Comparison of ENCODE assay signal across 22 mouse cellular contexts in genomic region chr13:45294691-45295090, GRCm38 (mm10).
DNase-seq lines count a peak whose midpoint lies in the region; TF ChIP-seq lines count a peak whose summit lies in the region.
"Had no signal": no experiment of that assay in that cellular context is flagged by ENCODE, and none has a peak within 500 bp of the region (broad histone marks: within the 10 kb centered on the region; RNA-seq: fewer than 3 reads in every experiment).

No protein-coding gene starts in this region.

- no peak for DNase-seq in CH12.LX (ENCODE audit: extremely low read depth)
- DNase-seq in ES-CJ7 (ENCODE audit: low read depth, low spot score) = peak; percentile 15
- DNase-seq in ZHBTc4 (ENCODE audit: low read depth, low spot score) = peak; percentile 56
- no peak for DNase-seq in adrenal gland, postnatal 25 days
- no peak for DNase-seq in c-Kit-positive CD71-positive TER-119-positive erythroid progenitor cells, embryonic 14.5 days (ENCODE audit: low spot score)
- DNase-seq: adrenal gland, adult 2 months; adrenal gland, postnatal 10 days; adrenal gland, postnatal 36 days; cerebellum, adult 11 months; cerebellum, adult 18-20 months; cerebellum, adult 8-10 months; cerebellum, adult 9-11 months; cerebellum, postnatal 14 days; cerebellum, postnatal 36 days; embryo, embryonic 11 days; forebrain, postnatal 0 days had no signal

- TF ChIP-seq POLR2A in CH12.LX (IDR thresholded peaks at IDR 0.05; ENCODE audit: low read depth, low read length) = no peak

- no peak overlapping the region for H3K9ac ChIP-seq in CH12.LX (ENCODE audit: insufficient read depth, low read depth)
- H3K9ac ChIP-seq: embryonic facial prominence, embryonic 13.5 days; embryonic facial prominence, embryonic 15.5 days; forebrain, embryonic 12.5 days; forebrain, embryonic 15.5 days; forebrain, postnatal 0 days had no signal

- dilution Hi-C loops in CH12.LX (cut with MboI; ENCODE audit: extremely low pct_ligation_motif_present, extremely low pct_unique_long_range_greater_than_20kb, low sequenced_read_pairs) = no loop called here

- H3K27ac ChIP-seq in CH12.LX (ENCODE audit: insufficient read depth, low read depth) = no peak overlapping the region
- H3K27ac ChIP-seq: embryonic facial prominence, embryonic 13.5 days; embryonic facial prominence, embryonic 15.5 days; forebrain, embryonic 10.5 days; forebrain, embryonic 12.5 days; forebrain, embryonic 15.5 days had no signal

- H3K36me3 ChIP-seq in CH12.LX (replicated peaks in 1 of 2; ENCODE audit: control insufficient read depth in 1 of 2, insufficient read depth in 1 of 2, low read length in 1 of 2) = no peaks in the 10 kb centered on the region
- H3K36me3 ChIP-seq: embryonic facial prominence, embryonic 13.5 days; embryonic facial prominence, embryonic 15.5 days; forebrain, embryonic 10.5 days; forebrain, embryonic 12.5 days; forebrain, embryonic 15.5 days had no signal

- H3K79me2 ChIP-seq in CH12.LX (replicated peaks; ENCODE audit: control insufficient read depth, extremely low read depth, insufficient read depth, poor library complexity, severe bottlenecking) = no peaks in the 10 kb centered on the region

- no peaks in the 10 kb centered on the region for H3K9me3 ChIP-seq in CH12.LX (replicated peaks; ENCODE audit: low read length)
- H3K9me3 ChIP-seq: embryonic facial prominence, embryonic 13.5 days; embryonic facial prominence, embryonic 15.5 days; forebrain, embryonic 10.5 days; forebrain, embryonic 12.5 days; forebrain, embryonic 15.5 days had no signal

- H3K4me3 ChIP-seq in CH12.LX (replicated peaks in 1 of 3; ENCODE audit: low read depth in 2 of 3, low read length in 2 of 3, poor library complexity in 1 of 3) = no peak overlapping the region
- H3K4me3 ChIP-seq: embryonic facial prominence, embryonic 13.5 days; embryonic facial prominence, embryonic 15.5 days; erythroblast, embryonic 14.5 days; forebrain, embryonic 10.5 days; forebrain, embryonic 12.5 days; forebrain, embryonic 15.5 days had no signal

- H3K4me2 ChIP-seq in CH12.LX (ENCODE audit: insufficient read depth, low read depth, poor library complexity, severe bottlenecking) = peak overlapping the region; percentile 24; the same call in 1 of the 2 replicates
- H3K4me2 ChIP-seq: embryonic facial prominence, embryonic 13.5 days; embryonic facial prominence, embryonic 15.5 days; forebrain, embryonic 12.5 days; forebrain, embryonic 15.5 days had no signal

- TF ChIP-seq EP300 in CH12.LX (IDR thresholded peaks at IDR 0.05; ENCODE audit: low read length) = no peak

- TF ChIP-seq RAD21 in CH12.LX (IDR thresholded peaks at IDR 0.05; ENCODE audit: low read depth, low read length) = no peak

- TF ChIP-seq CTCF in CH12.LX (conservative IDR thresholded peaks at IDR 0.05 in 1 of 2, IDR thresholded peaks at IDR 0.05 in 1 of 2; ENCODE audit: low read depth in 2 of 2, low read length in 2 of 2) = no peak

- H3K27me3 ChIP-seq in CH12.LX (replicated peaks) = no peaks in the 10 kb centered on the region
- H3K27me3 ChIP-seq: embryonic facial prominence, embryonic 13.5 days; embryonic facial prominence, embryonic 15.5 days; forebrain, embryonic 12.5 days; forebrain, embryonic 15.5 days had no signal

- 0 out of 4 replicates have a peak, but pooled peaks cover 3 to 5% of the 10 kb centered on the region in 2 experiments for H3K4me1 ChIP-seq in CH12.LX (ENCODE audit: control insufficient read depth in 1 of 2, insufficient read depth in 2 of 2)
- H3K4me1 ChIP-seq: embryonic facial prominence, embryonic 13.5 days; embryonic facial prominence, embryonic 15.5 days; forebrain, embryonic 10.5 days; forebrain, embryonic 12.5 days; forebrain, embryonic 15.5 days had no signal

- in situ Hi-C loops in CH12.LX (cut with MboI; ENCODE audit: low pct_ligation_motif_present, low pct_unique_long_range_greater_than_20kb, low sequenced_read_pairs) = no loop called here

TF ChIP-seq in CH12.LX, 34 proteins besides CTCF, POLR2A, EP300 and RAD21:
- TF ChIP-seq PAX5 (IDR thresholded peaks at IDR 0.05; ENCODE audit: low read length) = no peak
- TF ChIP-seq BHLHE40 (IDR thresholded peaks at IDR 0.05; ENCODE audit: low read depth, low read length) = no peak
- TF ChIP-seq SIN3A (IDR thresholded peaks at IDR 0.05; ENCODE audit: low read length) = no peak

Comparison
In these comparisons a context has a peak if more than half of its experiments do, and no peak if none do; other contexts are left out.
1. DNase-seq: peak in ES-CJ7 (single experiment) and ZHBTc4 (single experiment); none in CH12.LX (single experiment), adrenal gland, postnatal 25 days (single experiment) and c-Kit-positive CD71-positive TER-119-positive erythroid progenitor cells, embryonic 14.5 days (single experiment).